Mouse (Mus musculus) right cerebral cortex, postnatal 25 days (tissue): ENCODE results near the gene Lrfn3.

Experiments used
- DNase-seq: peaks from one replicate; pipeline ENCODE4 v3.0.0; 2022

The Lrfn3 gene

GRCm38 (mm10) chr7:30362652-30363343, at the start of gene Lrfn3:
Lrfn3 (minus strand) TSS chr7:30362772.
- no peak for DNase-seq

DNA sequence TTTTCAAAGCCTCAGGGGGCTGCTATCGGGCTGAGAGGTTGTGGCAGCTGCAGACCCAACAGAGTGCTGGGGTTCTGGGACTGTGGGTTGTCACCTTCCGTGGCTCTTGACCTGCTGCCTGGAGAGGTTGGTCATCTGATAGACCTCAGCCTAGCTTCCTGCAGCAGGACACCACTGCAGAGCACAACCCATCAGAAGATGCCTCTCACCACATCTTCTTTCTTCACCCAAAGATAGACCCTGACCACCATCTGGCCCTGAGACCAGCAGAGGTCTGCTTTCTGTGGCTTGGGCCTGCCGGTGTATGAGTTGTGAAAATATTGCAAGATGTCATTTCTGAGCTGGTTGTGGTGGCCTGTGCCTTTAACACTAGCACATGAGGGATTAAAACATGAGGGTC, 48.5 kb upstream of the Lrfn3 start:
- DNase-seq, result no peak

- no peak for DNase-seq
These were observed 47.2 kb upstream of the Lrfn3 start for GRCm38 (mm10) chr7:30409789-30410188.

DNA sequence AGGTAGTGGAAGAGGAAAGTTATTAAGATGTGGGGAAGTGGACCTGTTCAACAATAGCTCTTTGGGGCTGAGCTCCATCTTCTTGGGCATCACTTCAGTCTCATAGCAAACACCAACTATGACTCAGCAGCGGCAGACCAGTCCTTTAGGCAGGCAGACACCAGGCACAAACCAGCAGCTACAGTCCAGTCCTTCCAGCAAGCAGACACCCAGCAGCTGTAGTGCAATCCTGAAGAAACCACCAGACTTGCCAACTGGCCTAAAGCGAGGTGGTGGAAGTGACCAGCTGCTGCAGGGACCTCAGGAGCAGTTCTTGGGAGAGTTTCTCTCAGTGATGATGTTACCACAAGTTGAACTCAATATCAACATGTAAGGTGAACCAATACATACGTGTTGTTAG, 46.1 kb upstream of the Lrfn3 start:
- no peak for DNase-seq

DNA sequence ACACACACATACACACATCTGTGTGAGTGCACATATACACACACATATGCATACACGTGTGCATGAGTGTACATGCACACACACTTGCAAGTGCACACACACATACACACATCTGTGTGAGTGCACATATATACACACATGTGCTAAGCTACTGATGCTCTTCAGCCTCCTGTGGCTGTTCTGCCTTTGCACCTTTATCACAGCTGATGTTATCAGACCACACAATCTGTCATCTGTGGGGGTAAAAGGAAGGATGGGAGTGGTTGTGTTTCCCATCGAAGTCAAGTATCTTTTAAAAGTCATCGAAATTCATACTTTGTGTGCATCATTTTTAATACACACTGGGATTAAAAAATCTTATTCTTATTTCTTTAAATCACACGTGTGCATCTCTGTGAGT, 39.8 kb upstream of the Lrfn3 start:
- no peak for DNase-seq

DNA sequence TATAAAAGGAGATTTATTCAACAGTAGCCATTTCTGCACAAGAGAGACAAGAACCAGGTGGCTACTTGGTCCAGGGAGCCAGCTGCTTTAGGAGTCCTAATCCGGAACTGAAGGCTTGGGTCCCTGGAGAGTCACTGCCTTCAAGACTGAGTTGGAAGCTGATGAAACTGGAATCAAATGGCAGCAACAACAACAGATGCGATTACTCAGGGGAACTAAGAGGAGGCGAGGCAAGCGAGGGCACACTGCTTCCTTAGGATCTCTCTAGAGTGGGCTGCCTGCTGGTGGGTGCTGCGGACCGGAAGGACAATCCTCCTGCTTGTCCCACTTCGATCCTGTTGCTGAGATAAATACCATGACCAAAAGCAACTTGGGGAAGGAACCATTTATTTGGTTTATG, 37.1 kb upstream of the Lrfn3 start:
- DNase-seq, result no peak

GRCm38 (mm10) chr7:30394871-30395270, 32.3 kb upstream of the Lrfn3 start:
- DNase-seq, result no peak

GRCm38 (mm10) chr7:30394379-30394778, 31.8 kb upstream of the Lrfn3 start:
- no peak for DNase-seq

- DNase-seq, result no peak
These were observed 31.1 kb upstream of the Lrfn3 start for GRCm38 (mm10) chr7:30393631-30394030.

DNA sequence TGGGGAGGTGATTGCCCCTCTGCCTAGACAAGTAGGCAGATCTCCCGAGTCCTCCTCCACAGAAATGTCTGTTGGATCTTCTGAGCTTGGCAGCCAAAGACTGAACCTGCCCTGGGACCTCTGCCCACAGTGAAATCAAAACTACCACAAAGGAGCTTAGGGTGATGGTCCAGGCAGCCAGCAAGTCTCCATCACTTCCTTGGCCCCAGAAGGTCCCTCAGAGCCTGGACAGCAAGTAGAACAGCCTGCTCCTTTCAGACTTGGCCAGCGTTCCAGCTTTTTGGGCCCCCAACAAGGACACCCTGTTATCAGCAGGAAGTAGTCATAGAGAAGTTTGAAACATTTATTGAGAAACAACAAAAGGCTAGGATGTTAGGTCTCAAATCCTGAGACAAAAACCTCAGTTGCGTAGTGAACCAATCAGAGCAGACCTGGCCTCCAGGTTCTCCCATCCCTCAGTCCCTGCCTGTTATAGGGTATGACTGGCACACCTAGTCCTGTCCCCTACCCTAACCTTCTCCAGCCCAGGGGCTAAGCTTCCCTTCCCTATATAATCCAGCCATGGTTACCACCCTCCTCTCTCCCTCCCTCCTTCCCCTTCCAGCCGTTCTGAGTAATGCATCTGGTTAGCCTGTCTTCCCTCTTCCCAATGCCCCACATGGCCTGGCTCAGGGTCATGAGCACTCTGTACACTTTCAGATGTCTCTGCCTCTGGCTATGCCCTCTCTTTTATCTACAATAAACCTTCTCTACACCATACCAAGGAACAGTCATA, 30.4 kb upstream of the Lrfn3 start:
- no peak for DNase-seq

DNA sequence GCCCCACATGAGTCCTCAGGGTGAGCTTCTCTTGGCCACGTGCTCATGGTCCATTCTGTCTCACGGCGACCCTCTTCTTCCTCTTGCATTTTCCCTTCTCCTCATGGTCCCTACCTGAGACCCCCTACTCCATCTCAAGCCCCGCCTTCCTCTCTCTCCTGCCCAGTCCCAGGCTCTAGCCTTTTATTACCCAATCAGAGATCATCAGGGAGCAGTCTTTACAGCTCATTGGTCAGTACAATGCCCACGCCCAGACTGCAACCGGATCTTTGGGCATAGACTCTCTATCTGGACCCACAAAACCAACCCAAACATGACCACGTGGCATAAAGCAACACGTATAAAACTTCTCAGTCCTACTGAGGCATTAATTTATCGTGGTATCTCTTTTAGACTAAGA, 21.5 kb upstream of the Lrfn3 start:
- no peak for DNase-seq

GRCm38 (mm10) chr7:30380061-30380460, 17.5 kb upstream of the Lrfn3 start:
- no peak for DNase-seq

DNA sequence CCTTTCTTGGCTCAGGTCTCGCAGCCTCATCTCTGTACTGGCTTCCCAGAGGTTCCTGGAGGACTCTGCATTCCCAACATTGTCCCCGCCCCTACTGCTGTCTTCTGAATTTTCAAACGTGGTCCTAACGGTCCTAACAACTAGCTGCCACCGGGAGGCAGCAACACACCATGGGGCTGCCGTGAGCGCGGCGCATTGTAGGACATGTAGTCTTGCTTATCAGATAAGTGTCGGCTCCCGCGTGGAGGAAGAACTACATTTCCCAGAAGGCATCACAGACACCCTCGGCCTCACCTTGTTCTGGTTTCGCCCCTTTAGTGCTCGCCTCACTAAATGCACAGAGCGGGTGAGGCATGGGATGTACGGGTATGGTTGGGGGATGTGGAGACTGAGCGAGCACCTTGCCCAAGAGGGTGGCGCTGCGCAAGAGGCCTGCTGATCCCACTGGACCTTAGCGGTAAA, 11.0 kb upstream of the Lrfn3 start:
- peak; percentile 94 for DNase-seq

DNA sequence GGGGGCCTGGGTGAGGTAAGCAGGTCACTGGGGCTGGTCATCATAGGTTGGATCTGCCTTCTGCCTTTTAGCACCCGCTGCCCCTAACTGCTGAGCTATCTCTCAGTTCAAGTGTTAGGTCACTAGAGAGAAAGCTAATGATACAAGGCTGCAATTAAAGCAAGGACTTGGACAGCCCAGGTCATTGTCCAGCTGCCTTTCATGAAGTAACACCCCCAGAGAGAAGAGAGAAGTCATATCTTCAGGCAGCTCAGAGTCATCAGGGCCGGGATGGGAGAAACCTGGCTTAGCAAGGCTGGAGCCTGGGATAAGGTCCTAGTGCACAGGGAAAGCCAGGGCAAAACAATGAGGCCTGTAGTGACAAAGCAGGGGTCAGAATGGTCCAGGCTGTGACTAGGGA, 4.9 kb upstream of the Lrfn3 start:
- no peak for DNase-seq

DNA sequence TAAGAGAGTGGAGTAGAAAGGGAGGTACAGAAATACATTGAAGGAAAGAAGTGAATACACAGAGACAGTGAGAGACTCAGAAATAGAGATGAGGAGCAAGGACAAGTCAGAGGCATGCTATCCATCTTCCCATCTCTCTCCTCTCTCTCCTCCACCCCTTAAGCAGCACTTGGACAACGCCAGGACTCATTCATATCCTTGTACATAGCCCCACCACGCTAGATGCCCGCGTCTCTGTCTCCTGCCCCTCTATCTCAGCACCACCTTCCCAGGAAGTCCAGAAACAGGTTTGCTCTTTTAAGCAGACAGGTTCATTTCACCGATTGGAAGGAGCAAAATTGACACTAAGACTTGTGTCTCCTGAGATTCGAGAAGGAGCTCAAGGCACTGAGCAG, 769 bp upstream of the Lrfn3 start:
- DNase-seq, result no peak

DNA sequence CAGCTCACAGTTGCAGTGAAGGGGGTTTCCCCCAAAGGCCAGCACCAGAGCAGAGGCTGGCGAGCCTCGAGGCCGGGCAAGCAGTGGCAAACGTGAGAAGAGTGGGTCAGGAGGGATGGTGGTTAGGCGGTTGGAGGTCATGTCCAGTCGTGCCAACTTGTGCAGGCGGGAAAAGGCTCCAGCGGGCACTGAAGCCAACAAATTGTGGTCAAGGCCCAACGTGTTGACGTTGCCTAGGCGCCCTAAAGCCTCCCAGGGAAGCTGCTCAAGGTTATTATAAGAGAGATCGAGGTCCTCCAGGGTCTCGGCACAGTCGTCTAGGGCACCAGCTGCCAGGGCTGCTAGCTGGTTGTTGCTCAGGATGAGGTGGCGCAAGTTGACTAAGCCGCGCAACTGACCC, 2.5 kb downstream of the Lrfn3 start:
- DNase-seq, result no peak

DNA sequence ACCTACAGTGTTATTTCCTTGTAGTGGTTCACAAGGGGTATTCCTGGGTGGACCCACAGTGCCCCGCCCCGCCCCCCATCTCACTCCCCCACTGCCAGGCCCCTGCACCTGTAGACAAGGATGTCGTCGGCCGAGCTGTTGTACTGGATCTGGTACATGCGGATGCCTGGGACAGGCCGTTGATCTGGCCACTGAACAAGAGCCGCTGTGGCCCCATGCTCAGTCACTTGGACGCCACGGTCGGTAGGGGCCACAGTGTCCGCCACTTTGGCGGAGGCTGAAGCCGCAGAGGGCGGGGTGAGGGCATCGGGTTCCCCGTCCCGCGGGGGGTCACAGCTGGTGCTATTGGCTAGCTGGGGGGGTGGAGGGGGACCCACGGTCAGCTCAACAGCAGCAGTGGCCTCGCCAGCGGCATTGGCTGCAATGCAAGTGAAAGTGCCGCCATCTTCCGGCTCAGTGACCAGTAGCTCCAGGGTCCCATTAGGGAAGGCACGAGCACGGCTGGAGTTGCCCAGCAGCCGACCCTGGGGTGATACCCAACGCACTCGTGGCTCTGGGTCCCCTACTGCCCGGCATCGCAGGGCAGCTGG, 3.2 kb downstream of the Lrfn3 start:
- no peak for DNase-seq

DNA sequence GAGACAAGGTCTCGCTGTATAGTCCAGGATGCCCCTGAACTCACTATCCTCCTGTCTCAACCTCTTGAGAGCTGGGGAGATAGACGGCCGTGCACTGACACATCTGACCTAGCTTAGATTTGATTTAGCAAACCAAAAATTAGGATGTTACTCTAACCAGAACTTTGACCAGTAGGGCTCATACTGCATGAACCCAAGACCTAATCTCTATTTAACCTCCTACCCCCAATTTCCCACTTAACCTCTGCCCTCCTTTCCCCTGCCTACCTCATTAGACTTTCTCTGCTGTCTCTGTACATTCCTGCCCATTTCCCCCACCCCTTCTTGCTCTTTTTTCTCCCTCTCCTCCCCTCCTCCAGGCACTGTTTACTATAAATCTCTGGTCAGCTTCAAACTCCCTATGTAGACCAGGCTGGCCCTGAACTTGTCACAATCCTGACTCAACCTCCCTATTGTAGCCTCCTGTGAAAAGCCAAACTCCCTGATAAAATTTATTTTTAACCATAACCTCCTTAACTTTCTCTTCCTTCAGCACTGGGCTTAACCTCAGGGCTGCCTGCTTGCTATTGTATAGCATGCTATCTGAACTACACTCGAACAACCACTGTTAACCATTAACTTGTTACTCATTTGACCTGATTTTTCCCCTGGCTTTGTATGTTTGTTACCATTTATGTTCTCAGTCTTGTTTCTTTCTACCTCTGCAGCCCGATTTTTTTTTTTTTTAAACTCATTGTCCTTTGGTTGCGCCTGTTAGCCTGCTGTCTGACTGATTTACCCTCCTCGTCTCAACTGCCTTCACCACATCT, 4.0 kb downstream of the Lrfn3 start:
- DNase-seq, result no peak

DNA sequence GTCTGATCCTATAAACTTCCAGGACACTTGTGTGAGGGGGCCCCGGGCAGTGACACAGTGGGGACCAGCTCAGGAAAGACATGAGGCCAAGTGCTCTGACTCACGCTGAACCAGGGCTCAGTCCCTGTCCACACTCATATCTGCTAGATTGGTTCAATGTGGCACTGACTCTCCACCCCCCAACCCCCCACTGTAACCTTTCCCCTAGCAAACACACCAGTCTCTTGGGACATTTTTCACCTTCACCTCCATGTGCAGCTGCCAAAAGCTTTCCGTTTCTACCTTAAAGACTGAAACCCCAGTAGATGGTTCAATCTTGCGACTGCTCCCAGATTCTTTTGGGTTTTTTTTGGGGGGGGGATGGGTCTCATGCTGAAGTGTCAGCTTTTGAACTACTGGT, 8.5 kb downstream of the Lrfn3 start:
- no peak for DNase-seq

- DNase-seq, result no peak
These were observed 9.2 kb downstream of the Lrfn3 start for GRCm38 (mm10) chr7:30353279-30353822.

GRCm38 (mm10) chr7:30347828-30348227, 14.7 kb downstream of the Lrfn3 start:
- peak; percentile 84 for DNase-seq

- no peak for DNase-seq
These were observed 15.8 kb downstream of the Lrfn3 start for GRCm38 (mm10) chr7:30346635-30347379.
